Mouse (Mus musculus) heart, postnatal 0 days (tissue): ENCODE data around the gene Vegfa.

Experiments used
- CTCF ChIP-seq: IDR thresholded peaks from 2 replicates; pipeline ENCODE4 v1.5.1; 2016; ENCODE audit warnings: antibody characterized with exemption, control low read depth, low read depth
- EP300 ChIP-seq: IDR thresholded peaks from 2 replicates; pipeline ENCODE4 v1.6.1; 2016; ENCODE audit warnings: antibody characterized with exemption, low read depth

DNA sequence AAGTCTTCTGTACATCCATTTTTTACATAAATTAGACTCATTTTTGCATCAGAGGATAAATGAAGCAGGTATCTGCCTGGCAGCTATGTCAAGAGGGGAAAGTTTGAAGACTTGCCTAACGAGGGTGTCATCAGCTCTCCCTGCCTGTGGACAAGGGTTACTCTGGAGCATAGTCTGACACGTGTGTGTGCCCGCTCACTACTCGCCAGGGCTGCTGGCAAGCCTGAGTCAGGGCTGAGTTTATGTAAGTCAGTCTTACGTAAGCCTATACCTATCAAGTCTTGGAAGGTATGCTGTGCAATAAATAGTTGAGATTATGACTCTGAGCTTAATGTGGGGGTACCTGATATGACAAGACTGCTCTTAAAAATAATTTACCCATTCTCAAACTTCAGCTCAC lies 19.2 kb upstream of the Vegfa start:
- TF ChIP-seq CTCF (no peak), EP300 (no peak)
